Mouse (Mus musculus) kidney, embryonic 14.5 days (tissue): ENCODE measurements around the gene Mgat5. TPM values are rescaled to one million over a fixed set of nuclear protein-coding genes. Genes with fewer than 3 reads are reported as not detected.

Source experiments
- ATAC-seq: fragments of 200-750 bp; cut with Nextera tagmentation; 2 replicates; pipeline ENCODE4 v1.8.0; 2017; ENCODE audit warnings: moderate number of reproducible peaks, mild to moderate bottlenecking, moderate TSS enrichment, moderate library complexity; ENCODE audit not compliant: low FRiP score, low TSS enrichment
- H3K27ac ChIP-seq: fragments of 300-500 bp; sonication (generic); 2 replicates; pipeline ENCODE4 v1.5.1; 2014; ENCODE audit warnings: low read depth, mild to moderate bottlenecking, low read length, moderate library complexity, mixed read lengths
- H3K27me3 ChIP-seq: fragments of 300-500 bp; sonication (generic); 2 replicates; pipeline ENCODE4 v1.6.1; 2014; ENCODE audit warnings: mild to moderate bottlenecking, low read length; ENCODE audit not compliant: control insufficient read depth, insufficient read depth
- H3K36me3 ChIP-seq: fragments of 300-500 bp; sonication (generic); 2 replicates; pipeline ENCODE4 v1.6.1; 2014; ENCODE audit warnings: low read length, mixed read lengths; ENCODE audit not compliant: control insufficient read depth, insufficient read depth
- H3K4me1 ChIP-seq: fragments of 300-500 bp; sonication (generic); 2 replicates; pipeline ENCODE4 v1.6.1; 2014; ENCODE audit warnings: low read length, mixed read lengths; ENCODE audit not compliant: control insufficient read depth, insufficient read depth
- H3K4me2 ChIP-seq: fragments of 300-500 bp; sonication (generic); replicated peaks from 2 replicates; pipeline ENCODE4 v1.6.1; 2014; ENCODE audit warnings: low read depth, mild to moderate bottlenecking, low read length
- H3K4me3 ChIP-seq: fragments of 300-500 bp; sonication (generic); 2 replicates; pipeline ENCODE4 v1.5.1; 2014; ENCODE audit warnings: mild to moderate bottlenecking, low read length
- H3K9ac ChIP-seq: fragments of 300-500 bp; sonication (generic); 2 replicates; pipeline ENCODE4 v1.6.1; 2014; ENCODE audit warnings: low read depth, mild to moderate bottlenecking, low read length, moderate library complexity
- H3K9me3 ChIP-seq: fragments of 300-500 bp; sonication (generic); 2 replicates; pipeline ENCODE4 v1.6.1; 2016; ENCODE audit warnings: low read length; ENCODE audit not compliant: control insufficient read depth
- WGBS: fragments of 180-500 bp; shearing (Covaris S2); extraction: QIAGEN DNeasy Blood & Tissue Kit; methylation state at CpG from one replicate; pipeline ENCODE4 v1.1.7; 2014; 5-methylcytosine and 5-hydroxymethylcytosine counted together
- polyA plus RNA-seq: library from polyadenylated mRNA; unstranded; fragments of >200 nt; fragmentation: Nextera tagmentation; extraction: Ambion mirVana; gene quantifications from 2 replicates; pipeline ENCODE4 v1.2.1, GENCODE M21; 2014

The Mgat5 gene
- polyA plus RNA-seq, 1 experiment from 2014 or later: 11.0 TPM

DNA sequence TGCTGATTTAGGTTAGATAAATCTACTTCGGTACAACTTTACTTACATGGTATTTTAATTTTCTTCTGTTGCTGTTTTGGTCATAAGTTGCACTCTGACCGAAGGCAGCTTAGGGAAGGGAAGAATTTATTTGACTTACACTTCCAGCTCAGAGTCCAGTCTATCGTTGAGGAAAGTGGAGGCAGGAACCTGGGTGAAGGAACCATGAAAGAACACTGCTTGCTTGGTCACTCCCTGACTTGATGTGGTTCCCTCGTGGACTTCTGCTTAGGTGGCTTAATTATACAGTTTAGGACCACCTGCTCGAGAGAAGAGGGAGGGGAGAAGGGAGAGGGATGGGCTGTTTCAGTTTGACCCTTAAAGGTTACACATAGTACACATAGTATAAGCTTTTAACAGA is 105.2 kb downstream of the Mgat5 start:
- H3K36me3 ChIP-seq: no peaks in the 10 kb centered on the region; the same call in 1 of the 2 replicates
- H3K4me1 ChIP-seq: peaks cover 10% of the 10 kb centered on the region; the same call in 1 of the 2 replicates
- H3K4me2 ChIP-seq: no peak overlapping the region
- no peak overlapping the region for H3K4me3 ChIP-seq
- ATAC-seq: no peak
- H3K9ac ChIP-seq: no peak overlapping the region
- 79% methylated on average over 5 of the region's 5 CpGs for WGBS
- H3K27ac ChIP-seq: no peak overlapping the region
- H3K27me3 ChIP-seq: no peaks in the 10 kb centered on the region
- no peaks in the 10 kb centered on the region for H3K9me3 ChIP-seq

DNA sequence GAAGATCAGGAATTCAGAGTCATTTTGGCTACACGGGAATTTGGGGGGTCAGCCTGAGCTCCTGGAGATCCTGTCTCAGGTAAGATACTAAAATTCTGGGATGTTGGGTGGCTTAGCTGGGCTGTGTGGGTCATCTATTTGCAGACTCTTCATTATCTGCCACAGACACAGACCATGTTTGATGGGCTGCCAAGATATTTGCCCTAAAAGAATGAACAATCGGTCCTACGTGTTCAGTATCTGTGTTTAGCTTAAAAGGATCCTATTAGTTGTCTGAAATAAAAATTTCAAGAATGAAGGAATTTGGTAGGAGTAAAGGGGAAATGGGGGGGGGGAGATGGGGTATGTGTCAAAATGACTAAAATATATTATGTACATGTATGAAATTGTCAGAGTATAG is 105.9 kb downstream of the Mgat5 start:
- H3K36me3 ChIP-seq: no peaks in the 10 kb centered on the region; the same call in 1 of the 2 replicates
- H3K27me3 ChIP-seq: no peaks in the 10 kb centered on the region
- H3K27ac ChIP-seq: no peak overlapping the region
- no peaks in the 10 kb centered on the region for H3K9me3 ChIP-seq
- 93% methylated on average over 3 of the region's 3 CpGs for WGBS
- H3K4me2 ChIP-seq: no peak overlapping the region
- no peak overlapping the region for H3K4me3 ChIP-seq
- ATAC-seq: no peak
- H3K4me1 ChIP-seq: peaks cover 10% of the 10 kb centered on the region; the same call in 1 of the 2 replicates
- no peak overlapping the region for H3K9ac ChIP-seq

DNA sequence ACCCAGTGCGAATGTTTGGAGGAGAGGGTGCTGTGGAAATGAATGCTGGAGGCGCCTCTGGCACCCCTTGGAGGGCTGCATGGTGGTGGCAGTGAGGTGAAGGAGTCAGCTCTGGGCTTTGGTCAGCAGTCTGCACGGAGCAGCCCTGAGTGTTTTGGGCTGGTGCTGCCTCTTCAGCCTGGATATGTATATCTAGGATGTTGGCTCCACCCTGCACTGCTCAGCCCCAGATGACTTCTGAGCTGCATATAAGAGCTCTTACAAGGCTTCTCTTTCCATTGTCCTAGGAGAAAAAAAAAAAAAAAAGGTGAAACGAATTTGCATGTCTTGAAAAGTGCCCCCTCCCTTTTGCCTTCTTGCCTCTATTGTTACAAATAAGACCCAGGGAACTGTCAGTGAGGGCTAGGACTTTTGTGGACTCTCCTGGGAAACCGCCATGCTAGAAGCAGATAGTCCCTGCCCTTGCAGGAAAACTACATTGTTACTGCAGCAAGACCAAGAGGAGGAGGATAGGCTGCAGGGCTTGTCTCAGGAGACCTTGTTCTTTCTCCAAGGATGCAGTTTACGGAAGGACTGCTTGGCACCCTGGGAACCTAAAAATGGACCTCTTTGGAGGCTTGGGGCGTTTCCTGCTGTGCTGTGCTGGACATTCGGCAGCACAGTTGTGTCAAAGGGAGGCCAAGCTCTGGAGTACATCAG is 109.0 kb downstream of the Mgat5 start:
- no peaks in the 10 kb centered on the region for H3K9me3 ChIP-seq
- no peak for ATAC-seq
- no peak overlapping the region for H3K9ac ChIP-seq
- no peaks in the 10 kb centered on the region for H3K27me3 ChIP-seq
- H3K4me3 ChIP-seq: no peak overlapping the region
- peaks cover 3% of the 10 kb centered on the region; the same call in 1 of the 2 replicates for H3K4me1 ChIP-seq
- no peaks in the 10 kb centered on the region for H3K36me3 ChIP-seq
- H3K27ac ChIP-seq: no peak overlapping the region
- WGBS: 69% methylated on average over 8 of the region's 8 CpGs
- H3K4me2 ChIP-seq: no peak overlapping the region

GRCm38 (mm10) chr1:127315763-127316627 is 111.2 kb downstream of the Mgat5 start:
- no peak overlapping the region for H3K4me3 ChIP-seq
- 87% methylated on average over 13 of the region's 13 CpGs for WGBS
- H3K36me3 ChIP-seq: no peaks in the 10 kb centered on the region
- no peak overlapping the region for H3K4me2 ChIP-seq
- H3K27me3 ChIP-seq: no peaks in the 10 kb centered on the region
- no peaks in the 10 kb centered on the region for H3K4me1 ChIP-seq
- H3K9ac ChIP-seq: no peak overlapping the region
- no peaks in the 10 kb centered on the region for H3K9me3 ChIP-seq
- no peak overlapping the region for H3K27ac ChIP-seq
- no peak for ATAC-seq

- no peak for ATAC-seq
- H3K9ac ChIP-seq: no peak overlapping the region
- H3K36me3 ChIP-seq: no peaks in the 10 kb centered on the region
- H3K9me3 ChIP-seq: no peaks in the 10 kb centered on the region
- no peak overlapping the region for H3K27ac ChIP-seq
- H3K4me1 ChIP-seq: no peaks in the 10 kb centered on the region
- no peak overlapping the region for H3K4me3 ChIP-seq
- H3K27me3 ChIP-seq: no peaks in the 10 kb centered on the region
- WGBS: 86% methylated on average over 6 of the region's 6 CpGs
- no peak overlapping the region for H3K4me2 ChIP-seq
Measured at GRCm38 (mm10) chr1:127316651-127317050, 111.8 kb downstream of the Mgat5 start.

- no peaks in the 10 kb centered on the region for H3K36me3 ChIP-seq
- no peak for ATAC-seq
- no peak overlapping the region for H3K27ac ChIP-seq
- no peak overlapping the region for H3K4me3 ChIP-seq
- H3K9ac ChIP-seq: no peak overlapping the region
- H3K4me1 ChIP-seq: no peaks in the 10 kb centered on the region
- 81% methylated on average over 9 of the region's 9 CpGs for WGBS
- no peaks in the 10 kb centered on the region for H3K9me3 ChIP-seq
- no peak overlapping the region for H3K4me2 ChIP-seq
- no peaks in the 10 kb centered on the region for H3K27me3 ChIP-seq
Measured at GRCm38 (mm10) chr1:127317541-127317940, 112.7 kb downstream of the Mgat5 start.

GRCm38 (mm10) chr1:127318486-127318885 is 113.7 kb downstream of the Mgat5 start:
- WGBS: 76% methylated on average over 7 of the region's 7 CpGs
- Histone ChIP-seq H3K4me1 (no peaks in the 10 kb centered on the region), H3K27ac (no peak overlapping the region), H3K9ac (no peak overlapping the region), H3K27me3 (no peaks in the 10 kb centered on the region), H3K4me3 (no peak overlapping the region), H3K36me3 (no peaks in the 10 kb centered on the region), H3K9me3 (no peaks in the 10 kb centered on the region), H3K4me2 (no peak overlapping the region)
- ATAC-seq: no peak

DNA sequence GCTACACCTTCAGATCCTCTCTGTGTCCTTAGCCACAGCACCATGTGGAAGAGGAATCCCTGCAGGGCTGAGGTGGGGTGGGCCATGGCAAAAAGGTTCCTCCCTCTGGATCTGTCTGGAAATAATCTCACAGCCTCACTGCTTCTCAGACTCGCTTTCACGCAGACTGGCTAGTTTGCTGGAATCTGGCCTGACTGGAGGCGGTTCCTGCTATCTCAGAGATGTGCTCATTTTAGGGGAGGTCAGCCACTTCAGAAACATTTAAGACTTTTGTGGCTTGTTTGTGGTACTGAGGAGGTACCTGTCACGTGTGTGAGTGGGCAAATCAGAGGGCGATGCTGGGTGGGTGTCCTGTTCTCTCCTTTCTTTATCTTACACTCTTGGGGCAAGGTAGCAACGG is 115.0 kb downstream of the Mgat5 start:
- Histone ChIP-seq H3K4me2 (no peak overlapping the region), H3K4me1 (no peaks in the 10 kb centered on the region), H3K9me3 (no peaks in the 10 kb centered on the region), H3K9ac (no peak overlapping the region), H3K27ac (no peak overlapping the region), H3K4me3 (no peak overlapping the region), H3K27me3 (no peaks in the 10 kb centered on the region), H3K36me3 (no peaks in the 10 kb centered on the region)
- 77% methylated on average over 6 of the region's 6 CpGs for WGBS
- ATAC-seq: no peak

- 66% methylated on average over 10 of the region's 10 CpGs for WGBS
- Histone ChIP-seq H3K4me3 (no peak overlapping the region), H3K27ac (no peak overlapping the region)
Measured at GRCm38 (mm10) chr1:127320956-127321355, 116.1 kb downstream of the Mgat5 start.

More at GRCm38 (mm10) chr1:127320956-127321355, 116.1 kb downstream of the Mgat5 start:
- no peaks in the 10 kb centered on the region for H3K9me3 ChIP-seq
- H3K9ac ChIP-seq: no peak overlapping the region
- no peaks in the 10 kb centered on the region for H3K4me1 ChIP-seq
- no peak for ATAC-seq
- no peaks in the 10 kb centered on the region for H3K27me3 ChIP-seq
- H3K4me2 ChIP-seq: no peak overlapping the region
- no peaks in the 10 kb centered on the region for H3K36me3 ChIP-seq
